Mouse (Mus musculus) embryonic facial prominence, embryonic 15.5 days (tissue): ENCODE data around the gene Cept1. TPM values are rescaled to one million over a fixed set of nuclear protein-coding genes. Genes with fewer than 3 reads are reported as not detected.

Experiments
- ATAC-seq: fragments of 200-750 bp; cut with Nextera tagmentation; 2 replicates; pipeline ENCODE4 v1.8.0; 2017; ENCODE audit warnings: low read depth, moderate TSS enrichment; ENCODE audit not compliant: insufficient number of reproducible peaks, low FRiP score, low TSS enrichment
- H3K27ac ChIP-seq: fragments of 300-500 bp; sonication (generic); replicated peaks from 2 replicates; pipeline ENCODE4 v1.5.1; 2015; ENCODE audit warnings: mild to moderate bottlenecking, inconsistent platforms
- H3K27me3 ChIP-seq: fragments of 300-500 bp; sonication (generic); 2 replicates; pipeline ENCODE4 v1.6.1; 2015; ENCODE audit warnings: inconsistent platforms
- H3K36me3 ChIP-seq: fragments of 300-500 bp; sonication (generic); 2 replicates; pipeline ENCODE4 v1.6.1; 2015; ENCODE audit warnings: mild to moderate bottlenecking, inconsistent platforms
- H3K4me1 ChIP-seq: fragments of 300-500 bp; sonication (generic); 2 replicates; pipeline ENCODE4 v1.6.1; 2015; ENCODE audit warnings: inconsistent platforms
- H3K4me2 ChIP-seq: fragments of 300-500 bp; sonication (generic); replicated peaks from 2 replicates; pipeline ENCODE4 v1.6.1; 2015; ENCODE audit warnings: mild to moderate bottlenecking, inconsistent platforms
- H3K4me3 ChIP-seq: fragments of 300-500 bp; sonication (generic); replicated peaks from 2 replicates; pipeline ENCODE4 v1.5.1; 2015; ENCODE audit warnings: mild to moderate bottlenecking, inconsistent platforms
- H3K9ac ChIP-seq: fragments of 300-500 bp; sonication (generic); 2 replicates; pipeline ENCODE4 v1.6.1; 2015; ENCODE audit warnings: inconsistent platforms
- H3K9me3 ChIP-seq: fragments of 300-500 bp; sonication (generic); replicated peaks from 2 replicates; pipeline ENCODE4 v1.6.1; 2016; ENCODE audit warnings: inconsistent platforms
- WGBS: fragments of 180-500 bp; shearing (Covaris S2); methylation state at CpG from one replicate; pipeline ENCODE4 v1.1.7; 2015; 5-methylcytosine and 5-hydroxymethylcytosine counted together
- polyA plus RNA-seq: library from polyadenylated mRNA; unstranded; fragments of >200 nt; fragmentation: Nextera tagmentation; extraction: Ambion mirVana; gene quantifications from 2 replicates; pipeline ENCODE4 v1.2.1, GENCODE M21; 2015

Gene Cept1
- polyA plus RNA-seq, 1 experiment from 2014 or later: 64.4 TPM

GRCm38 (mm10) chr3:106476863-106477262, 70.7 kb downstream of the Cept1 start:
- Histone ChIP-seq H3K4me1 (no peaks in the 10 kb centered on the region), H3K9me3 (no peaks in the 10 kb centered on the region), H3K27me3 (no peaks in the 10 kb centered on the region), H3K4me2 (no peak overlapping the region), H3K27ac (no peak overlapping the region), H3K36me3 (no peaks in the 10 kb centered on the region), H3K4me3 (no peak overlapping the region), H3K9ac (no peak overlapping the region)
- 78% methylated on average over 1 of the region's 1 CpGs for WGBS
- no peak for ATAC-seq

- no peak overlapping the region for H3K27ac ChIP-seq
- H3K4me2 ChIP-seq: no peak overlapping the region
- no peak for ATAC-seq
- no peaks in the 10 kb centered on the region for H3K36me3 ChIP-seq
- WGBS: 80% methylated on average over 4 of the region's 4 CpGs
- no peak overlapping the region for H3K4me3 ChIP-seq
- no peaks in the 10 kb centered on the region for H3K9me3 ChIP-seq
- no peaks in the 10 kb centered on the region for H3K27me3 ChIP-seq
- H3K4me1 ChIP-seq: no peaks in the 10 kb centered on the region
- no peak overlapping the region for H3K9ac ChIP-seq
Measured at GRCm38 (mm10) chr3:106474210-106474609, 73.4 kb downstream of the Cept1 start.

DNA sequence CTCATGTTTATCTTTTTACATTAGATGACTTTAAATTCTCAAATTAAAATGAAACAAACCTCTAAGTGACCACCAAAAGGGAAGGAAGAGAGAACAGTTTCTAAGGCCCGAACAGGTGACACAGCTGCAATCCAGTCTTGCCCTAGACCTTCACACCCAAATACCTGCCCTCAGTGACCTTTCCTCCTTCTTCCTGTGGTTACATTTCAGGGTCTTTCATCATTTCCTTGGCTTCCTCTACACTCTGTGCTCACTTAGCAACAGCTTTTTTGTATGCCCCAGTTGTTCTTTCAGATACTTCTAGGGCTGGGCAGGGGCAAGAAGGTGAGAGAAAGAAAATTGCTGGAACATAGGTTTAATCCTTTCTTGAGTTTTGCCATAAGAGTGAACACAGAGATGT, 82.9 kb downstream of the Cept1 start:
- Histone ChIP-seq H3K9me3 (no peaks in the 10 kb centered on the region), H3K4me3 (no peak overlapping the region), H3K9ac (no peak overlapping the region), H3K36me3 (no peaks in the 10 kb centered on the region), H3K27me3 (no peaks in the 10 kb centered on the region), H3K27ac (no peak overlapping the region), H3K4me2 (no peak overlapping the region), H3K4me1 (no peaks in the 10 kb centered on the region)
- no peak for ATAC-seq
- WGBS: 75% methylated on average over 1 of the region's 1 CpGs

DNA sequence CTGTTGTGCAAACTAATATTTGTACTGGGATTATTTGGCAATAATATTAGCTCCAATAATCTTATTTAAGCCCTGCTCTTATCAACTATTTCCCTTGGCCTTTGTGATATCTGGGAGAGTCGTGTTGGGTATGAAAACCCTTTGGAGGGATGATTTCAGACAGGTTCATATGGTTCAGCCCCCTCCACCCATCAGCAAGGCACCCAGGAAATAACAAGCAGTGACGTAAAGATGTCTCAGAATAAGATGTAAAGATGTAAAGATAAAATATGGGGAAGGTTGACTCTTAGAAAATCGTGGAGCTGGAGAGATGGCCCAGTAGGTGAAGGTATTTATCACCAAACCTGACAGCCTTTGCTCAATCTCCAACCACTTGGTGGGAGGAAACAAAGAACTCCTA, 85.1 kb downstream of the Cept1 start:
- Histone ChIP-seq H3K9ac (no peak overlapping the region), H3K27ac (no peak overlapping the region), H3K36me3 (no peaks in the 10 kb centered on the region), H3K4me3 (no peak overlapping the region), H3K4me2 (no peak overlapping the region), H3K4me1 (no peaks in the 10 kb centered on the region), H3K9me3 (no peaks in the 10 kb centered on the region), H3K27me3 (no peaks in the 10 kb centered on the region)
- 57% methylated on average over 3 of the region's 3 CpGs for WGBS
- ATAC-seq: no peak

GRCm38 (mm10) chr3:106462059-106462470, 85.5 kb downstream of the Cept1 start:
- Histone ChIP-seq H3K4me1 (no peaks in the 10 kb centered on the region), H3K4me2 (no peak overlapping the region), H3K27ac (no peak overlapping the region), H3K4me3 (no peak overlapping the region), H3K9ac (no peak overlapping the region), H3K36me3 (no peaks in the 10 kb centered on the region), H3K9me3 (no peaks in the 10 kb centered on the region), H3K27me3 (no peaks in the 10 kb centered on the region)
- no peak for ATAC-seq
- WGBS: 82% methylated on average over 2 of the region's 2 CpGs

- Histone ChIP-seq H3K4me3 (no peak overlapping the region), H3K36me3 (no peaks in the 10 kb centered on the region), H3K4me2 (no peak overlapping the region), H3K27me3 (no peaks in the 10 kb centered on the region), H3K9ac (no peak overlapping the region), H3K4me1 (no peaks in the 10 kb centered on the region), H3K9me3 (no peaks in the 10 kb centered on the region), H3K27ac (no peak overlapping the region)
- 80% methylated on average over 2 of the region's 2 CpGs for WGBS
- ATAC-seq: no peak
Measured at GRCm38 (mm10) chr3:106457298-106457869, 90.2 kb downstream of the Cept1 start.

- ATAC-seq: no peak
- no peaks in the 10 kb centered on the region for H3K9me3 ChIP-seq
- H3K4me2 ChIP-seq: no peak overlapping the region
- WGBS: 69% methylated on average over 4 of the region's 4 CpGs
- H3K27me3 ChIP-seq: no peaks in the 10 kb centered on the region
- H3K4me3 ChIP-seq: no peak overlapping the region
- H3K36me3 ChIP-seq: no peaks in the 10 kb centered on the region
- H3K4me1 ChIP-seq: no peaks in the 10 kb centered on the region
- no peak overlapping the region for H3K27ac ChIP-seq
- H3K9ac ChIP-seq: no peak overlapping the region
Measured at GRCm38 (mm10) chr3:106452616-106453015, 95.0 kb downstream of the Cept1 start.

Other genes with a start within 250 kb of the Cept1 start
- not detected in 2 replicates for gene Chil6, start 141.6 kb downstream of the Cept1 start, polyA plus RNA-seq
- gene Dennd2d, start 65.4 kb downstream of the Cept1 start, polyA plus RNA-seq: 5.7 and 7.2 TPM in 2 replicates
- 53.7 and 57.9 TPM in 2 replicates for gene Dram2, start within 50 bp of the Cept1 start, polyA plus RNA-seq
- 12.0 and 12.2 TPM in 2 replicates for gene Lrif1, start 137.2 kb upstream of the Cept1 start, polyA plus RNA-seq
- 12.0 and 14.1 TPM in 2 replicates for gene Cd53, start 242.3 kb upstream of the Cept1 start, polyA plus RNA-seq